ENCODE assay signal across 9 mouse cellular contexts in the genomic region with DNA sequence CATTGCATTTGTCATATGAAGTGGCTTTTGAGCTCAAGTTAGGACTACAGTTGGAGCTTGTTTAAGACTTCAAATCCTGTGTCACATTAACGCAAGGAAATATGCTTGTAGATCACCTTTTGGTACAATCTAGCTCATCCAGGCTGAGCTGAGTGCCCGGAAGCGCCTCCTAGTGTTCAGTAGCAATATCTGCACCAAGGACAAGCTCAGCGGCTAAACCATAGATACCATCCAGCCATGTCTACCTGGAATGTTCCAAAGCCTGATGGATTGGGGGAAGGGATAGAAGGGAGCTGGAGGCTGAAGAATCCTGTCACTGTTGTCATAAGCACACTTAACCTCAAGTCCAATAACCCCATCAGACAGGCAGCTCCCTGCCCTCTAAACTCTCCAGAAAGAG.
DNase-seq lines count a peak whose midpoint lies in the region; ATAC-seq and TF ChIP-seq lines count a peak whose summit lies in the region.
"Had no signal": no experiment of that assay in that cellular context is flagged by ENCODE, and none has a peak within 500 bp of the region (broad histone marks: within the 10 kb centered on the region; RNA-seq: fewer than 3 reads in every experiment).

No protein-coding gene starts in this region.

- H3K27ac ChIP-seq in heart, embryonic 12.5 days (ENCODE audit: poor library complexity, severe bottlenecking), result no peak overlapping the region
- no peak overlapping the region for H3K27ac ChIP-seq in testis, adult 2 months (ENCODE audit: control insufficient read depth, insufficient read depth, low read depth, low read length)
- H3K27ac ChIP-seq in neural tube, embryonic 11.5 days (ENCODE audit: low read depth, low read length), result no peak overlapping the region
- H3K27ac ChIP-seq: embryonic facial prominence, embryonic 13.5 days had no signal

- intact Hi-C loops in heart, postnatal 10 days (cut with DNase I), result loop anchor here (10.0 kb wide), 2 partner anchors 261 to 961 kb away; no protein-coding TSS in a partner anchor

- no peak overlapping the region for H3K4me3 ChIP-seq in heart, embryonic 12.5 days
- H3K4me3 ChIP-seq in testis, adult 2 months (ENCODE audit: control insufficient read depth, low read depth, low read length), result no peak overlapping the region
- no peak overlapping the region for H3K4me3 ChIP-seq in neural tube, embryonic 11.5 days (ENCODE audit: low read depth, low read length)
- H3K4me3 ChIP-seq: embryonic facial prominence, embryonic 13.5 days had no signal

- TF ChIP-seq POLR2A in testis, adult 2 months (IDR thresholded peaks at IDR 0.05; ENCODE audit: control insufficient read depth, low read depth, low read length), result no peak

- no peaks in the 10 kb centered on the region for H3K9me3 ChIP-seq in heart, embryonic 12.5 days (replicated peaks)
- no peaks in the 10 kb centered on the region for H3K9me3 ChIP-seq in neural tube, embryonic 11.5 days (ENCODE audit: control insufficient read depth, low read length)
- H3K9me3 ChIP-seq: embryonic facial prominence, embryonic 13.5 days had no signal

- peak; percentile 24 to 37 for DNase-seq in heart, postnatal 10 days
- DNase-seq in testis, postnatal 14 days (ENCODE audit: low spot score), result no peak
- peak; percentile 6 to 15 for DNase-seq in cerebellum, postnatal 36 days
- DNase-seq in neural tube, embryonic 11.5 days (ENCODE audit: low spot score), result no peak
- no peak for DNase-seq in urinary bladder, postnatal 10 days (ENCODE audit: low spot score)
- DNase-seq in left cerebral cortex, adult 8-10 months (ENCODE audit: low spot score in 2 of 2), result no peak

- WGBS in heart, embryonic 12.5 days, result 44% methylated on average over 4 of the region's 4 CpGs
- WGBS in neural tube, embryonic 11.5 days, result 43% methylated on average over 4 of the region's 4 CpGs

- H3K4me2 ChIP-seq in heart, embryonic 12.5 days, result no peak overlapping the region
- H3K4me2 ChIP-seq in neural tube, embryonic 11.5 days (ENCODE audit: low read depth), result no peak overlapping the region
- H3K4me2 ChIP-seq: embryonic facial prominence, embryonic 13.5 days had no signal

- peak; percentile 45; the same call in 1 of the 2 replicates for TF ChIP-seq CTCF in testis, adult 2 months (IDR thresholded peaks at IDR 0.05; ENCODE audit: control insufficient read depth, insufficient read depth, insufficient replicate concordance, low read depth, low read length)

- ATAC-seq in heart, embryonic 12.5 days (ENCODE audit: insufficient number of reproducible peaks, low FRiP score), result no peak
- ATAC-seq in neural tube, embryonic 11.5 days (ENCODE audit: insufficient read depth, low FRiP score, low TSS enrichment), result 0 out of 2 replicates have a peak, but pooled peaks have one; percentile 38

- H3K36me3 ChIP-seq in heart, embryonic 12.5 days, result no peaks in the 10 kb centered on the region
- H3K36me3 ChIP-seq in testis, adult 2 months (ENCODE audit: control insufficient read depth, insufficient read depth, low read length), result no peaks in the 10 kb centered on the region
- no peaks in the 10 kb centered on the region for H3K36me3 ChIP-seq in neural tube, embryonic 11.5 days (ENCODE audit: control insufficient read depth, insufficient read depth, low read length)
- H3K36me3 ChIP-seq: embryonic facial prominence, embryonic 13.5 days had no signal

- H3K4me1 ChIP-seq in heart, embryonic 12.5 days (replicated peaks), result no peaks in the 10 kb centered on the region; the same call in 1 of the 2 replicates
- H3K4me1 ChIP-seq in testis, adult 2 months (ENCODE audit: control insufficient read depth, insufficient read depth, low read length), result no peaks in the 10 kb centered on the region
- H3K4me1 ChIP-seq in neural tube, embryonic 11.5 days (ENCODE audit: control insufficient read depth, insufficient read depth, low read length), result 0 out of 2 replicates have a peak, but pooled peaks cover 2% of the 10 kb centered on the region

- no peaks in the 10 kb centered on the region for H3K27me3 ChIP-seq in heart, embryonic 12.5 days (replicated peaks)
- no peaks in the 10 kb centered on the region for H3K27me3 ChIP-seq in testis, adult 2 months (ENCODE audit: control insufficient read depth, insufficient read depth, low read length)
- no peaks in the 10 kb centered on the region for H3K27me3 ChIP-seq in neural tube, embryonic 11.5 days (ENCODE audit: control insufficient read depth, insufficient read depth, low read length)
- H3K27me3 ChIP-seq: embryonic facial prominence, embryonic 13.5 days had no signal

- no peak overlapping the region for H3K9ac ChIP-seq in heart, embryonic 12.5 days
- no peak overlapping the region for H3K9ac ChIP-seq in neural tube, embryonic 11.5 days (ENCODE audit: low read length)
- H3K9ac ChIP-seq: embryonic facial prominence, embryonic 13.5 days had no signal

Comparison
In these comparisons a context has a peak if more than half of its experiments do, and no peak if none do; other contexts are left out.
1. DNase-seq: peak in heart, postnatal 10 days (2 of 2) and cerebellum, postnatal 36 days (2 of 2); none in testis, postnatal 14 days (single experiment), neural tube, embryonic 11.5 days (single experiment), urinary bladder, postnatal 10 days (single experiment) and left cerebral cortex, adult 8-10 months (0 of 2).